Mouse (Mus musculus) thymus, postnatal 25 days (tissue): ENCODE measurements around the gene 2410137M14Rik.
A peak's percentile ranks its signal among the peaks of the same experiment; 100 is the strongest.
"Not testable (repeated sequence)": the region's sequence is repeated elsewhere in the genome, so short reads cannot be mapped to it uniquely, and the experiment has no call there.

Experiments used
- DNase-seq: peaks from one replicate; pipeline ENCODE4 v3.0.0; 2022

Gene 2410137M14Rik

GRCm38 (mm10) chr17:36981221-36981813 lies at the start of gene 2410137M14Rik:
2410137M14Rik (minus strand) TSS chr17:36981237.
- no peak for DNase-seq

DNA sequence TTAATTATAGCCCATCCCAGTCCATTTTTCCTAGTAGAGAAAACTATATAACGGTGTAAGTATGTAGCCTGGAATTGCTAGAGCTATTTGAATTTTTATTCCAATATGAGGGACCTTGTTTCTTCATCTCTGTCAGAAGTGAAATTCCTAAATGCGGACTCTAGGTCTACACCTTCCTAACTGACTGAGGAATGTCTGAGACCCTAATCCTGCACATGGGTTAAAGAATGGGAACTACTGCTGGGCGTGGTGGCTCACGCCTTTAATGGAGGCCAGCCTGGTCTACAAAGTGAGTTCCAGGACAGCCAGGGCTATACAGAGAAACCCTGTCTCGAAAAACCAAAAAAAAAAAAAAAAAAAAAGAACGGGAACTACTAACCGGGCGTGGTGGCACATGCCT lies 48.1 kb upstream of the 2410137M14Rik start:
- DNase-seq: no peak

- DNase-seq: peak; percentile 78
Observed at GRCm38 (mm10) chr17:37028683-37029120, 47.7 kb upstream of the 2410137M14Rik start.

DNA sequence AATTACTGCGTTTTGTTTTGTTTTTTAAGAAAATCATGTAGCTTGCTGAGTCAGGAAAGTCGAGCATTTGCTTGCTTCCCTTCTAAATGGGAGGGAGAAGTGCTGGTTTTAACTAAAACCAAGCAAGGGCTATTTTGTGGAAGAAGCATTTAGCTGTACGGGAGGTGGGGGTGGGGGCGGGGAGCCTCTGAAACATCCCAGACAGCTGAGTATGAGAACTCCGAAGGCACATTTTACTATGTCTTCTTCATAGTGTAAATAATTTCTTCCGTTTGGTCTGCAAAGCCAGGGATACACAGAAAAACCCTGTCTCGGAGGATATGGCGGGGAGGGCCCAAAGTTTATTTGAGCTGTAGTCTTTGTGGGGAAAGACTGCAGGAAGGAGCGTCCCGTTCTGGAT lies 47.2 kb upstream of the 2410137M14Rik start:
- DNase-seq: no peak

GRCm38 (mm10) chr17:37027486-37027885 lies 46.4 kb upstream of the 2410137M14Rik start:
- DNase-seq: no peak

DNA sequence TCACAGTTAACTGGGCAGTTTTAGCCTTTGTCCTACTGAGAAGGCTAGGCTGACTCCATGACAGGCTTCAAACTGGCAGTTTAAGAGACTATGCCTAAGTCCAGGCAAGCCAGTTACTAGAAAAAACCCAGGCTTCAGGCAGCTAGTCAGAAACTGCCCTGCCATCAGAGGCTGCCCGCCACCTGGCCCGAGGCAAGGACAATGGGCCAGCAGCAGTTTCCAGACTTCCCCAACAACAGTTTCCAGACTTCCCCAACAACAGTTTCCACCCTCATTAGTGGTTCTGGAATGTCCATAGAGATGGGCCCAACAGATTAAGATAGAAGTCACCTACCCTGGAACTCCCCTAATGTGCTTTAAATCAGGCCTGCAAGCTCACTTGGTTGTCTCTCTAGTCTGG lies 45.4 kb upstream of the 2410137M14Rik start:
- no peak for DNase-seq

DNA sequence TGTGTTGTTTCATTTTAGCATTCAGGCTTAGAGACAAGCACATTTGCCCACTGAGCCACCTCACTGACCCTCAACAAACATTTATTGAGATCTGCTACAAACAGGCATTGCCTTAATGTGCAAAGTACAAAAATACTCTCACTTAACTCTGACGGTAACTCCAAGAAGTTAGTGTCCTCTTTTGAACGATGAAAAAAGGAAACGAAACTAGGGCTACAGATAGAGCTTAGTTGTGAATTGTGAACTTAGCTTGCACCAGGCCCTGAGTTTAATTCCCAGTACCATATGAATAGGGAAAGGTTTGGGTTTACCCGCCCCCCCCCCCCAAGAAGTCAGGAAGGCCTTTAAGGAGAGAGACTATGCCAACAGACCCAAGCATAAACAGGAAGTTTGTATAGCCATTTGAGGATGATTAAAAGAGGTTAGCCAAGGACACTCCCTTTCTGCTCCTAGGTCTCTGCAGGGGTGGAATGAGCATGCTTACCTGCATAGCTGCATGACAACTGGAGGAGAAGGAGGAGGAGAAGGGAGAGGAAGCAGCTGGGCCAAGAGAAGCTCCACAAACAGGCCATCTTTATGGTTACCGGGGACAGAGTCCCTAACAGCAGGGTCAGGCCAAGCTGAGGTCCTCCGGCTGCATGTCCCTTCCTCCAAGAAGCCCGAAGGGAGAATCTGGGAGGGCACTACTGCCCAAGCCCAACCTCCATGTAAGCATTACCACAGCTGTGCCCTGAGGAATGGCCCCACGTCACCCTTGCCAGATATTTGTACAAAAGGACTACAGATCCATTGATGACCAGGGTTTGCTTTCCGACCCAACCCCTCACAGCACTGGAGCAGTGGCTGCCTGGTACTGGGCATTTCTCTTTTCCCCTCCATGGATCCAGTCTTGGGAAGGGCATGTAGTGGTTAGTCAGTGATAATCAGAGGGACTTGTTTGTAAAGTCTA lies 41.9 kb upstream of the 2410137M14Rik start, which contains the start of gene Mog:
TSS of gene Mog (minus strand) at position 771 of the 949 bp plus-strand sequence.
- DNase-seq: no peak

DNA sequence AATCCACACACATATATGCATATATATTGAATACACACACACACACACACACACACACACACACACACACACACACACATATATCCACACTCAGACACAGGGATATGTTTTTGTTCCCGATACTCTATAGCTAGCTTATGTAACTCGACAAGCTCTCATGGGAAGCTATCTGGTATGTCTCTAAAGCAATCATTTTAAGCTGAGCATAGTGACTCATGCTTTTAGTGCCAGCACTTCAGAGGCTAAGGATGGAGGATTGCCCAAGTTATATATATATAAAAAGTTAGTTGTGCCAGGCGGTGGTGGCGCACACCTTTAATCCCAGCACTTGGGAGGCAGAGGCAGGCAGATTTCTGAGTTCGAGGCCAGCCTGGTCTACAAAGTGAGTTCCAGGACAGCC lies 38.2 kb upstream of the 2410137M14Rik start:
- DNase-seq: not testable (repeated sequence)

DNA sequence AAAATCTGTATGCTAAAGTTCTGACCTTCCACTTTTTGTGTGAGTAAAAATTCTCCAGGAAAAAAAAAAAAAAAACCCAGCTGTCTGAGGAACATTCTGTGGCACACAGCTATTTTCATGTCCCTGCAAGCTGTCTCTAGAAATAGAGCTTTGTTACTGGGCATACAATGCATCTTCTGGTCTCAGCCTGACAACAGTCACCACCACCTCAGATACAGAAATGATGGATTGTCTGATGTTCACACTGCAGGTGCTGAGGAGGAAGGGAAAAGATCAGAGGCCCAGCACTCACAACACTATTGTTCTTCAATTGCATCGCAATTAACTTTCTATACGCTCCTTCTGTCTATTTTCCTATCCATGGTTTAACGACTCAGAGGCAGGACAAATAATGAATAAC lies 37.3 kb upstream of the 2410137M14Rik start:
- no peak for DNase-seq

- DNase-seq: no peak
Observed at GRCm38 (mm10) chr17:37016333-37016732, 35.3 kb upstream of the 2410137M14Rik start.

- no peak for DNase-seq
Observed at GRCm38 (mm10) chr17:37012141-37012540, 31.1 kb upstream of the 2410137M14Rik start.

DNA sequence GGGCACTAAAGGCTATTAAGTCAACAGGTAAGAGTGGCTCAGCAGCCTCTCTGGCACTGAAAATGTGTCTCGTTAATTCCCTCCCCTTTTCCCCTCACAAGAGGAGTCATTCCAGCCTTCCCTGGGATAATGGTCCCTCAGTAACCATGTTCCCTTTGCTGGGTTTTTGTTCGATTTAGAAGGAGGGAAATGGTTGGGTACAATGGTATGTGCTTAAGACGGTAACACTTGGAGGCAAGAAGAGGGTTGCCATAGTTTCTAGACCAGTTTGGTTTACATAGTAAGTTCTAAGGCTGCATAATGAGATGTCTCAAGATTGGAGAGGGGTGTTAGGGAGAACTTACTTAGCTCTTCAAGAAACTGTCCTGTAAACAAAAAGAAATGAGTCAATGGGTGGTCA lies 30.7 kb upstream of the 2410137M14Rik start:
- DNase-seq: no peak

- DNase-seq: no peak
Observed at GRCm38 (mm10) chr17:37009460-37010042, 28.5 kb upstream of the 2410137M14Rik start.

GRCm38 (mm10) chr17:37008161-37008560 lies 27.1 kb upstream of the 2410137M14Rik start:
- no peak for DNase-seq

DNA sequence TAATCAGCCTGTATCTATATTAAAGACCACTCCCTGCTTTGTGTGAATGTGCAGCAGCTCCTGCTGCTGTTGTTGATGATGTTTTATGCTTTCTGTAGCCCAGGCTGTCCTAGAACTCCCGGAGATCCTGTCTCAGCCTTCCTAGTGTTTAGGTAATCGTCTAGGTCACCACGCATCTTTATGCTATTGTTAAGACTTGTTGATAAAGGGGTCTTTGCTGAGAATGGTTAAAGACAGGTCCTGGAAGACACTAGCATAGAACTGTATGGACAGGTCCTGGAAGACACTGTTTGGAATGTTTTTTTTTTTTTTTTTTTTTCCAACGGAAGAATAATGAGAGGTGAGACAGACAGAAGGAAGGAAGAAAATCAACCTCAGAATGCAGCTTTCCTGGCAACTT lies 22.3 kb upstream of the 2410137M14Rik start:
- DNase-seq: no peak

DNA sequence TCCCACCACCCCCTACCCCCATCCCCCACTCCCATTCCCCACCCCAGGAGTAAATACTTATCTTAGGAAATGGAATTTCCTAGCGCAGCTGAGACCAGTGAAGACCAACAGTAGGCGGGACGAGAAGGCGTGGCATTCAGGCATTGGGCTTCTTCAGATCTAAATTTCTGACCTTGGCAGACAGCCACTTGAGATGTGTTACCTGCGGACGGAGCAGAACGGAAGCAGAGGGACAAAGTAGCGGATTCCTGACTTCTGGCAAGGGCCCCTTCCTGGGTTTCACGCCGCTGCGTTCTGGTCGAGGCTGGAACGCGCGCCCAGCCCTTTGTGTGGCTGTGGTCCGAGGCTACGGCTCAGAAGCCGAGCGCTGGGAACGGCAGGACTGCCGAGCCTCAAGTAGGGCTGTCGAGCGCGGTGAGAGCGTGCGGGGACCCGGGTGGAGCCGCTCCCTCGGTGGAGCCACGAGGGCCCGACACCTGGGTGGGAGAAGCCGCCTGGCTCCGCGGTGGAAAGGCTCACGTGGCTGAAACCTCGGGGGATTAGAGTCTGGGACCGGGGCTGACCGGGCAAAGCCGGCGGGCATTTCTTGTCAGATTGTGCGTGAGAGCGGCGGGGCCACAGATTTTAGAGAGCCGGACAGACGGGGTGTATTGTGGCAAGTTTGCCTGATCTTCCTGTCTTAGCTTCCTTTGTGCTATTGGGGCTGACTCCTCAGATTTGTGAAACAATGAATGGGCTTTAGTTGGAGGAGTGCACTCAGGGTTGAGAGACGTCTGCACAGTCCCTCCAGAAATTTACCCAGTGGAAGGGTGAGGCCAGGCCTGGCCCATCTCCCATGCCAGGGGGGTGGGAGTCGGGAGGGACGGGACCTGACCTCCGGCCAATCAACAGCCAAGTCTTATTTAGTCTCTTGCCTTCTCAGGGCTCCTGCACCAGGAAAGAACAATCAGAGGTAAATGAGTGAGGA lies 21.6 kb upstream of the 2410137M14Rik start:
- no peak for DNase-seq

GRCm38 (mm10) chr17:37000863-37001262 lies 19.8 kb upstream of the 2410137M14Rik start, which contains the start of gene Zfp57:
Zfp57 (plus strand) TSS chr17:37001163.
- no peak for DNase-seq

- no peak for DNase-seq
Observed at GRCm38 (mm10) chr17:36998477-36998876, 17.4 kb upstream of the 2410137M14Rik start.

- peak; percentile 72 for DNase-seq
Observed at GRCm38 (mm10) chr17:36997033-36997735, 16.1 kb upstream of the 2410137M14Rik start.

GRCm38 (mm10) chr17:36995448-36995847 lies 14.4 kb upstream of the 2410137M14Rik start:
- no peak for DNase-seq

GRCm38 (mm10) chr17:36994528-36994927 lies 13.5 kb upstream of the 2410137M14Rik start:
- no peak for DNase-seq
